Mouse (Mus musculus): Measurements from ENCODE around the gene Slc25a29. TPM values are rescaled to one million over a fixed set of nuclear protein-coding genes. Genes with fewer than 3 reads are reported as not detected.

Gene Slc25a29
- polyA plus RNA-seq, 1 experiment = 5.5 TPM

DNA sequence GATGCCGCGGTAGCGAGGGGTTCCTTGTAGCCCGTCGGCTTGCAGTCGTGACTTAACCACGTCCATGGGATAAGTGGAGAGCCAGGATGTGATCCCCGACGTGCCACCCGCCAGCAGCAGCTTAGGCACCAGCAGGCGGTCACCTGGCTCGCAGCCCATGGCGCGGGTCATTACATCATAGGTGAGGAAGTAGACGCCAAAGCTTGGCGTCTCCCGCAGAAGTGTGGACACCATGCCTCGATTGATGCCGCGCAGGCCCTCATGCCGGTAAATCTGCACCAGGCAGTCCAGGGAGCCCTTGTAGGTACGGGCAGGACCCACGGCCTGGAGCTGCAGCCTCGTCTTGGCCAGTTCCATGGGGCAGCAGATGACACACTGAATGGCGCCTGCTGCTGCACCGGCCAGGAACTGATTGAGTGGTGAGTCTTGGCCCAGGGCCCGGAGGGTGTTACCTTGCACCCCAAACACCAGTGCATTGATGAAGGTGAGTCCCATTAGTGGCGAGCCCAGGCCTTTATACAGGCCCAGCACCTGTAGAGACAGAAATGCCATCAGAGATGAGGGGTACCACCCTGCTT is 8.6 kb downstream of the Slc25a29 start:
- H3K79me2 ChIP-seq (ENCODE audit: control insufficient read depth, insufficient read depth) = peaks cover 7% of the 10 kb centered on the region
- H3ac ChIP-seq (ENCODE audit: control insufficient read depth, insufficient read length, low read depth) = no peak overlapping the region
- peaks cover 5% of the 10 kb centered on the region for H3K79me3 ChIP-seq (ENCODE audit: low read depth)
- H3K27me3 ChIP-seq (ENCODE audit: control insufficient read depth, insufficient read depth, insufficient read length) = no peaks in the 10 kb centered on the region
- no peak overlapping the region for H3K4me3 ChIP-seq (ENCODE audit: insufficient read depth, poor library complexity, severe bottlenecking)
- TF ChIP-seq MAX (IDR thresholded peaks at IDR 0.05) (no peak), CEBPB (IDR thresholded peaks at IDR 0.05; ENCODE audit: low read depth) (no peak), MYOD1 (IDR thresholded peaks at IDR 0.05; ENCODE audit: control insufficient read depth, insufficient read length, low read depth) (no peak)
- peaks cover 4% of the 10 kb centered on the region for H3K36me3 ChIP-seq (ENCODE audit: control insufficient read depth, insufficient read depth)

GRCm38 (mm10) chr12:108826282-108826957 is 9.3 kb downstream of the Slc25a29 start:
- TF ChIP-seq FOSL1 (IDR thresholded peaks at IDR 0.05; ENCODE audit: insufficient read depth, low read length, poor library complexity, severe bottlenecking) (no peak), MYOD1 (IDR thresholded peaks at IDR 0.05; ENCODE audit: control insufficient read depth, insufficient read length, low read depth) (no peak), CEBPB (IDR thresholded peaks at IDR 0.05; ENCODE audit: low read depth) (no peak), MYOG (IDR thresholded peaks at IDR 0.05; ENCODE audit: control insufficient read depth, extremely low read depth, insufficient read length) (no peak), CTCF (IDR thresholded peaks at IDR 0.05; ENCODE audit: control insufficient read depth, insufficient read depth, insufficient read length) (no peak), MAX (IDR thresholded peaks at IDR 0.05) (no peak), USF1 (IDR thresholded peaks at IDR 0.05; ENCODE audit: low read depth) (no peak)
- H3K4me3 ChIP-seq (ENCODE audit: insufficient read depth, poor library complexity, severe bottlenecking) = no peak overlapping the region
- peaks cover 6% of the 10 kb centered on the region for H3K79me3 ChIP-seq (ENCODE audit: low read depth)
- H3K79me2 ChIP-seq (ENCODE audit: control insufficient read depth, insufficient read depth) = peaks cover 14% of the 10 kb centered on the region
- H3K36me3 ChIP-seq (ENCODE audit: control insufficient read depth, insufficient read depth) = peaks cover 4% of the 10 kb centered on the region
- H3K27me3 ChIP-seq (ENCODE audit: control insufficient read depth, insufficient read depth, insufficient read length) = no peaks in the 10 kb centered on the region
- H3ac ChIP-seq (ENCODE audit: control insufficient read depth, insufficient read length, low read depth) = no peak overlapping the region

DNA sequence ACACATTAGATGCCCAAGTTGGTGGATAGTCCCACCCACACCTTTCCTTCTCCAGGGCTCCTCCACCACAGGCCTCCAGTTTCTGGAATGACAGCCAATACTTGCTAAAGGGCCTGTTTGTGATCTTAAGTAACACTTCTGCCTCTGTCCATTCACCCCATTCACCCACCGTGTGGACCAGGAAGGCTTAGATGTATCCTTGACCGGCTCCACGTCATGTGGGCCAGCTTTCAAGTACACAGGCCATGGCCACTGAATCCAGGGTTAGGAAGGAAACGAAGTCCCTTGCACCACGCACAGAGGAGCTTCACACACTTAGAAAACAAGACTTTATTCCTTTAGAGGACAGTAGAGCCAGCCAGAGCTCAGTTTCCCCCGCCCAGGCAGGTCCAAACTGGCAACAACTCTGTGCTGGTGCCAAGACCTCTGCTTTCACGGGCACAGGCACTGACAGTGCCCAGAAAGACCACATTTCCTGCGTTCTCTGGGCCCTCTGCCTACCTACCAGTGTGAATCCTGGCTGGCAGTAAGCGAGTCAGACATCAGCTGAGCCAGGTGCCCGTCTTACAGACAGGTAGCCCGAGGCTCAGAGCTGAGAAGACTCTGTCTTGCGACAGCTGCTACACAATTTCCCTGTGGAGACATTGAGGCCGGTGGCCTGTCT is 10.0 kb downstream of the Slc25a29 start:
- no peak for TF ChIP-seq CEBPB (IDR thresholded peaks at IDR 0.05; ENCODE audit: low read depth)
- no peak for TF ChIP-seq FOSL1 (IDR thresholded peaks at IDR 0.05; ENCODE audit: insufficient read depth, low read length, poor library complexity, severe bottlenecking)
- no peak for TF ChIP-seq MAX (IDR thresholded peaks at IDR 0.05)
- no peak for TF ChIP-seq MYOD1 (IDR thresholded peaks at IDR 0.05; ENCODE audit: control insufficient read depth, insufficient read length, low read depth)
- no peak for TF ChIP-seq USF1 (IDR thresholded peaks at IDR 0.05; ENCODE audit: low read depth)
- TF ChIP-seq MYOG (IDR thresholded peaks at IDR 0.05; ENCODE audit: control insufficient read depth, extremely low read depth, insufficient read length) = no peak
- no peak for TF ChIP-seq CTCF (IDR thresholded peaks at IDR 0.05; ENCODE audit: control insufficient read depth, insufficient read depth, insufficient read length)
- no peak overlapping the region for H3K4me3 ChIP-seq (ENCODE audit: insufficient read depth, poor library complexity, severe bottlenecking)
- H3ac ChIP-seq (ENCODE audit: control insufficient read depth, insufficient read length, low read depth) = no peak overlapping the region
- H3K79me3 ChIP-seq (ENCODE audit: low read depth) = peaks cover 6% of the 10 kb centered on the region
- no peaks in the 10 kb centered on the region for H3K27me3 ChIP-seq (ENCODE audit: control insufficient read depth, insufficient read depth, insufficient read length)
- H3K79me2 ChIP-seq (ENCODE audit: control insufficient read depth, insufficient read depth) = peaks cover 18% of the 10 kb centered on the region
- peaks cover 4% of the 10 kb centered on the region for H3K36me3 ChIP-seq (ENCODE audit: control insufficient read depth, insufficient read depth)

DNA sequence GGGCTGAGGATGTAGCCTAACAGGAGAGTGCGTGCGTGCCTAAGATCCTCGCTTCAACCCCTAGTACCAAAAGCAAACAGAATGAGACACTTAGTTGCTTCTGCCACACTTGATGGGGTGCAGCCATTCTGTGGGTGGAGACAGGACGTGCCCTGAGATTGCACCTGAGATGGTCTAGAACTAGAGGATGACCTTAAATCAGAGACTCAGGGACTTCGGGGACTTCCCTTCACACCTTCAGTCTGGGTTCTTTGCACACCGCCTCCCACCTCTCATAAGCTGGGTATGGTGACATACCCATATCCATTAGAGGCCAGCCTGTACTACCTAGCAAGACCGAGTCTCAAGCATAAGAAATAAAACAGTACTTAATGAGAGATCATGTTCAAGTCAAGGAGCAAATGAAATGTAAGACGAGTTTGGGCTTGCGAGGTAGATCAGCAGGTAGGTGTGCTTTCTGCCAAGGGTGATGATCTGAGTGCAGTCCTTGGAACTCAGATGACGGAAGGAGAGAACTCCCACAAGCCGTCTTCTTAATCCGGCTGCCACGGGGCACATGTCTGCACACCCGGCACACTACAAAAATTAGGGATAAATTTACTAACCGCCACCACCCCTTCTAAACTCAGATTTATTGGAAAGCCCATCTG is 11.3 kb downstream of the Slc25a29 start:
- Histone ChIP-seq H3K79me3 (ENCODE audit: low read depth) (peaks cover 6% of the 10 kb centered on the region), H3ac (ENCODE audit: control insufficient read depth, insufficient read length, low read depth) (no peak overlapping the region), H3K4me3 (ENCODE audit: insufficient read depth, poor library complexity, severe bottlenecking) (no peak overlapping the region), H3K36me3 (ENCODE audit: control insufficient read depth, insufficient read depth) (peaks cover 4% of the 10 kb centered on the region), H3K27me3 (ENCODE audit: control insufficient read depth, insufficient read depth, insufficient read length) (no peaks in the 10 kb centered on the region), H3K79me2 (ENCODE audit: control insufficient read depth, insufficient read depth) (peaks cover 26% of the 10 kb centered on the region)
- TF ChIP-seq MAX (IDR thresholded peaks at IDR 0.05) (no peak), CTCF (IDR thresholded peaks at IDR 0.05; ENCODE audit: control insufficient read depth, insufficient read depth, insufficient read length) (no peak), USF1 (IDR thresholded peaks at IDR 0.05; ENCODE audit: low read depth) (no peak), MYOD1 (IDR thresholded peaks at IDR 0.05; ENCODE audit: control insufficient read depth, insufficient read length, low read depth) (no peak), MYOG (IDR thresholded peaks at IDR 0.05; ENCODE audit: control insufficient read depth, extremely low read depth, insufficient read length) (no peak), CEBPB (IDR thresholded peaks at IDR 0.05; ENCODE audit: low read depth) (no peak), FOSL1 (IDR thresholded peaks at IDR 0.05; ENCODE audit: insufficient read depth, low read length, poor library complexity, severe bottlenecking) (no peak)

DNA sequence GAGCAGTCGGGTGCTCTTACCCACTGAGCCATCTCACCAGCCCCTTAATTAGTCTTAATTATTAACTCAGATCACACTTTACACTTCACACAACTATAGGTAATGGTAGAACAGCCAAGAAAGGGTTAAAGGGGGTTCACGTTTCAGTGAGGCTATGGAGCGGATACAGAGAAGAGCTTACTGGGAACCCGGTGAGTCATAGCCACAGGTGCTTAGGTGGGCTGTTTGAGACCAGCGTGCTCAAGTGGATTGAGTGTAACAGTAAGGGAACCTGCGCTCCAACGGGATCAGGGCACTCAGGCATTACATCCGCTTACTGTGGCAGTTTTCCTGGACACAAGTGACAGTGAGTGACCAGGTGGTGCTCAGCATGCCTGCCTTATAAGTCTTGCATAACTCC is 12.6 kb downstream of the Slc25a29 start:
- TF ChIP-seq USF1 (IDR thresholded peaks at IDR 0.05; ENCODE audit: low read depth) (no peak), MAX (IDR thresholded peaks at IDR 0.05) (no peak), MYOG (IDR thresholded peaks at IDR 0.05; ENCODE audit: control insufficient read depth, extremely low read depth, insufficient read length) (no peak), FOSL1 (IDR thresholded peaks at IDR 0.05; ENCODE audit: insufficient read depth, low read length, poor library complexity, severe bottlenecking) (no peak), CTCF (IDR thresholded peaks at IDR 0.05; ENCODE audit: control insufficient read depth, insufficient read depth, insufficient read length) (no peak), CEBPB (IDR thresholded peaks at IDR 0.05; ENCODE audit: low read depth) (no peak), MYOD1 (IDR thresholded peaks at IDR 0.05; ENCODE audit: control insufficient read depth, insufficient read length, low read depth) (no peak)
- H3K36me3 ChIP-seq (ENCODE audit: control insufficient read depth, insufficient read depth) = peaks cover 14% of the 10 kb centered on the region

More for the DNA sequence above, 12.6 kb downstream of the Slc25a29 start:
- Histone ChIP-seq H3K4me3 (ENCODE audit: insufficient read depth, poor library complexity, severe bottlenecking) (no peak overlapping the region), H3K79me3 (ENCODE audit: low read depth) (peaks cover 7% of the 10 kb centered on the region), H3K27me3 (ENCODE audit: control insufficient read depth, insufficient read depth, insufficient read length) (no peaks in the 10 kb centered on the region), H3ac (ENCODE audit: control insufficient read depth, insufficient read length, low read depth) (no peak overlapping the region), H3K79me2 (ENCODE audit: control insufficient read depth, insufficient read depth) (peaks cover 39% of the 10 kb centered on the region)
